Mouse (Mus musculus): ENCODE data around the gene Pdpk1.

DNA sequence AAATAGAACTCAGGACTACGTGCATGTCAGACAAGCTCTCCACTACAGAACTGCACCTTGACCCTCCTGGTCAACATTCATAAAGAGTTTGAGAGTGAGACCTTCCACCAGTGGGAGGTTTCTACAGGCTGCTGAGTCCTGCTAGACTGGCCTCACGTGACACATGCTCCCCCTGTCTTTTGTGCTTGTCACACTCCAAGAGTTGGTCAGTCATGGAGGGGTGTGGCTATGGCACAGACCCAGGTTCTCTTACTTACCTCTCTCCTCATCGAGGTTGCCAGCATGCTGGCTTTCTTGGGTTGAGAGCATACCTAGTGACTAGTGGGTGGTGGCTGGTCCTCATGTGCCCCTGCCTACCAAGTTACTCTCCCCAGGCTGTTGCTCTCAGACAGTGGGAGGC lies 3.7 kb upstream of the Pdpk1 start:
- TF ChIP-seq POLR2A (IDR thresholded peaks at IDR 0.05; ENCODE audit: insufficient read depth, low read length), result no peak
- no peak for TF ChIP-seq CTCF (IDR thresholded peaks at IDR 0.05; ENCODE audit: low read depth, low read length)
